Mouse (Mus musculus) embryonic fibroblast, embryonic 13.5 days (primary cell): ENCODE measurements around the gene Ttll7. TPM values are rescaled to one million over a fixed set of nuclear protein-coding genes. Genes with fewer than 3 reads are reported as not detected.
A peak's percentile ranks its signal among the peaks of the same experiment; 100 is the strongest.

Experiments used
- H3K27ac ChIP-seq: 2 replicates; pipeline ENCODE4 v1.5.1; 2012; ENCODE audit warnings: low read length, control low read depth, inconsistent platforms; ENCODE audit not compliant: insufficient read depth
- H3K4me1 ChIP-seq: 2 replicates; pipeline ENCODE4 v1.6.1; 2011; ENCODE audit warnings: low read length; ENCODE audit not compliant: control insufficient read depth, insufficient read depth
- H3K4me3 ChIP-seq: 2 replicates; pipeline ENCODE4 v1.5.1; 2011; ENCODE audit warnings: mild to moderate bottlenecking, control low read depth, low read length; ENCODE audit not compliant: insufficient read depth
- CTCF ChIP-seq: IDR thresholded peaks from 2 replicates; pipeline ENCODE4 v1.5.1; 2011; ENCODE audit warnings: mild to moderate bottlenecking, control low read depth, low read length, moderate library complexity, borderline replicate concordance; ENCODE audit not compliant: insufficient read depth
- POLR2A ChIP-seq: IDR thresholded peaks from 2 replicates; pipeline ENCODE4 v1.6.1; 2011; ENCODE audit warnings: low read depth, mild to moderate bottlenecking, control low read depth, low read length, moderate library complexity
- polyA plus RNA-seq: library from polyadenylated mRNA; stranded (reverse); fragments of >200 nt; gene quantifications from 2 replicates; pipeline ENCODE4 v1.2.4, GENCODE M21; 2011; ENCODE audit warnings: low read depth; ENCODE audit not compliant: missing spikeins, insufficient read length

Gene Ttll7
- polyA plus RNA-seq: 7.0 and 7.5 TPM in 2 replicates

DNA sequence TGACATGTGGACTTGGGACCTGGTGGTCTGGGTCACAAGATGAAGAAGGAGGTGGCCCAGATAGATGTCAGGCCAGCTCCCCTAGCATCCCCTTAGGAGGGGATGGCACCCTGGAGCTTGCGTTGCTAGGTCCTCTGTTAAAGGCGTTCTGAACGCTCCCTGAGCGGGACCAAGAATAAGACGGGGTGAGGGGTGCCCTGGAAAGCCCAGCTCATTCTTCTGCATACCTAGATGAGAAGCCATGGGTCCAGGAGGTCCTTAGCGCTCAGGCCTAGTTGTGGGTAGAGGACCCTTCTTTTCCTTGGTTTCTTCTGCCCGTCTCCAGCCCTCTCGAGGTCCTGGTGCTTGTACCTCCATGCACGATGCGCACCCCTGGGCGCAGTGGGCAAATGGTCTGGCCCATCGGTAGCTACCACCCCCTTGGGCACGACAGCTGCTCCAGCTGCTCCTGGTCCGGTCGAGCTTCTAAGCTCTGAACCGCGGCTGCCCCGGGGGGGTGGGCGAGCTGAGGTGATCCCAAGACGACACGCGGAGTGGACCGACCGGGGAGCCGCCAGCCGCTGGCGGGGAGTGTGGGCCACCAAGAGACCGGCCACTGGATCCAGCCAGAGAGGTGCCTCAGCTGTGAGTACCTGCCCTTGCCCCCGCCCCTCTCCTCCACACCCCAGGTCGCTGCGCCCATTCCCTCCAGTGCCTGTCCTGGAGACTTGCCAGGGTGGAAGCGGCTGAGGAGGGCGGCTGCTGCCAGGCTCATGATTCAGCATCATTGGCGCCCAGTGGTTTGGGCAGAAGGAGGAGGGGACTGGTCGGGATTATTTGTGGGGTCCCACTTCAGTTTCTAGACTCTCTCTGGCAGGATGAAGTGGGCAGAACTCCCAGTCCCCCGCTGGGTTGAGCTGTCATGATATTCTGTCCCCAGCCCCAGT, at the start of gene Ttll7:
Gene Ttll7 (plus strand): TSS at position 402 of the 926 bp plus-strand sequence.
- no peaks in the 10 kb centered on the region for H3K4me1 ChIP-seq
- peak within 1 kb of the TSS; percentile 58 for H3K4me3 ChIP-seq
- H3K27ac ChIP-seq: no peak within 1 kb of the TSS
- TF ChIP-seq POLR2A: peak; percentile 78
- no peak for TF ChIP-seq CTCF

DNA sequence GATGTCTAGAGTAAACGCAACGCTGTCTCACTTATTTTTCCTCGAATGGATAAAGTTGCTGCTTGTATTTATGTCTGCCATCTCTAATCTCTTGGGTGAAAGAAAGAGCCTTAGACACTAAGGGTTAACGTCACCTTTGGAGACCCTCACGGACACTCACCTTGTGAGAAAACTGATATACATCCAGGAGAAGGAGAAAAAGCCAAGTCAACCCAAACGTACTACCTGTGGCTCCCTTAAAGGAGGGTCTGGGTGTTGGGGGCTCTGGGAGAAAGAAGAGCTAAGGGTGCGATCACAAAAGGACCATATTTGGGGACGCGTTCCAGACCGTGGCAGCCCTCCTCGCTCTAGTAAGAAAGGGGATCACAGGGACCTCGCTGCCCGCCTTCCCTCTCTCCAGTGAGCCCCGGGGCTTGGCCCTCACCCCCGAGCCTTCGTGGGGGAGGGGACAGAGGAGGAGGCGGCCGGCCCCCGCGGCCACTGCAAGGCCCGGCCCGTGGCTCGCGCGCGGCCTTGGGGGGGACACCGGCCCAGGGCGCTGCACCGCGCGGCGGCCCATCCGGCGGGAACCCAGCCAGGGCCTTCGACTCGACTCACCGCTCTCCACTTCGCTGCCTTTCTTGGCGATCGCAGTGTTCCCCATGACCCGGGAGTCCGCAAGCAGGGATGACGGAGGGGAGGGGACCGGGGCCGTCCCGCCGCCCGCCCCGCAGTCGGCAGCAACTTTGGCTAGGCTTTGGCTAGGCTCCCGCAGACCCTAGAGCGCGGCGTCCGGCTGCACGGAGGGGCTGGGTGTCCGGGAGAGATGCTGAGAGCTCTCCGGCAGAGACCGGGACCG, 39.9 kb upstream of the Ttll7 start:
- peak overlapping the region; percentile 97 for H3K4me3 ChIP-seq
- TF ChIP-seq CTCF: no peak
- TF ChIP-seq POLR2A: no peak
- no peaks in the 10 kb centered on the region for H3K4me1 ChIP-seq
- H3K27ac ChIP-seq: peak overlapping the region; percentile 52

- H3K4me3 ChIP-seq: peak within 1 kb of the TSS; percentile 97
- no peaks in the 10 kb centered on the region for H3K4me1 ChIP-seq
- TF ChIP-seq POLR2A: peak; percentile 68
- no peak for TF ChIP-seq CTCF
- H3K27ac ChIP-seq: peak within 1 kb of the TSS; percentile 52
Observed at GRCm38 (mm10) chr3:146812901-146813393, 39.2 kb upstream of the Ttll7 start, which contains the start of gene Prkacb. TSS of gene Prkacb (minus strand) at chr3:146812990.

GRCm38 (mm10) chr3:146813624-146814023, 38.5 kb upstream of the Ttll7 start:
- Histone ChIP-seq H3K4me1 (no peaks in the 10 kb centered on the region), H3K27ac (peak overlapping the region; percentile 32; the same call in 1 of the 2 replicates), H3K4me3 (peak overlapping the region; percentile 97)
- TF ChIP-seq POLR2A: no peak
- no peak for TF ChIP-seq CTCF

- Histone ChIP-seq H3K4me3 (no peak overlapping the region), H3K27ac (no peak overlapping the region), H3K4me1 (no peaks in the 10 kb centered on the region)
- TF ChIP-seq CTCF: no peak
- no peak for TF ChIP-seq POLR2A
Observed at GRCm38 (mm10) chr3:146820718-146821117, 31.4 kb upstream of the Ttll7 start.

GRCm38 (mm10) chr3:146842766-146843165, 9.4 kb upstream of the Ttll7 start:
- TF ChIP-seq POLR2A: no peak
- no peak for TF ChIP-seq CTCF
- Histone ChIP-seq H3K4me1 (no peaks in the 10 kb centered on the region), H3K4me3 (no peak overlapping the region), H3K27ac (no peak overlapping the region)

DNA sequence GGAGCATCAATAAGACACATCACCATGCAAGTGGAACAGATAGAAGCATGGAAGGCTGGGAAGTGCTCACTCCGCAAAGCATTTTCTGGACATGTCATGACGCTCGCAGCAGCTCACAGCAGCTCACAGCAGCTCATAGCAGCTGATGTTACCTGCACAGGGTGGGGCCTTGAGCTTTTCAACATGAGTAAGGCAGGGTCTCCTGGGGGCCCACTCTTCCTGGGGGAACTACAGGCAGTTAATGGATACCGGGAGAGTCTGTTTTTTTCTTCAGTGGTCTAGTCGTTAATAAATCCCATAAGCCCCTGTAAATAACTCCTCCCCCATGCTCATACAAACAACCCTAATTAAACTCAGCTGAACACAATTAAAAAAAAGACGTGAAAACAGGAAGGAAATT, 8.7 kb upstream of the Ttll7 start:
- no peak overlapping the region for H3K4me3 ChIP-seq
- TF ChIP-seq CTCF (no peak), POLR2A (no peak)
- H3K4me1 ChIP-seq: no peaks in the 10 kb centered on the region
- H3K27ac ChIP-seq: no peak overlapping the region

DNA sequence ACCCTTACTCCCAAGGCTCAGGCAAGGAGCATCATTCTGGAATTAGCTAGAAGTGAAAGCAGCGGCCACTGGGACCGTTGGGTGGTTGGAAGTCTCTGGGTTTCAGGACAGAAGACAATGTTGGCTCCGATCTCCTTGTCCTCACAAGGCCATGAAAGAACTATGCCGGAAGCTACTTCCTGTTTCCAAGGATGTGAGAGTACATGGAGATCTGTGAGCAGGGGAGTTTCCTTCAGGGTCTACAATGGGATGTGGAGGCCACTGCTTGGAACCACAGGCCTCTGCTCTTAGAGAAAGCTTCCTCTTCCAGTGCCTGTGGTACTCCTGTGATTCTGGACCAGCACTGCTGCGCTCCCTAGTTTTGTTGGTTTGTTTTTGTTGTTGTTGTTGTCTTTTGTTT, 5.9 kb upstream of the Ttll7 start:
- Histone ChIP-seq H3K4me3 (no peak overlapping the region), H3K27ac (no peak overlapping the region), H3K4me1 (no peaks in the 10 kb centered on the region)
- TF ChIP-seq POLR2A (no peak), CTCF (no peak)

- no peak overlapping the region for H3K4me3 ChIP-seq
- no peak for TF ChIP-seq POLR2A
- no peak for TF ChIP-seq CTCF
- H3K27ac ChIP-seq: no peak overlapping the region
- no peaks in the 10 kb centered on the region for H3K4me1 ChIP-seq
Observed at GRCm38 (mm10) chr3:146848112-146848511, 4.1 kb upstream of the Ttll7 start.
